Mouse (Mus musculus): ENCODE data around the gene Gja8. TPM values are rescaled to one million over a fixed set of nuclear protein-coding genes. Genes with fewer than 3 reads are reported as not detected.

Gene Gja8
- total RNA-seq (2021) = not detected
- long read RNA-seq, experiment 1 = 0 reads
- long read RNA-seq, experiment 2 = 0 reads

DNA sequence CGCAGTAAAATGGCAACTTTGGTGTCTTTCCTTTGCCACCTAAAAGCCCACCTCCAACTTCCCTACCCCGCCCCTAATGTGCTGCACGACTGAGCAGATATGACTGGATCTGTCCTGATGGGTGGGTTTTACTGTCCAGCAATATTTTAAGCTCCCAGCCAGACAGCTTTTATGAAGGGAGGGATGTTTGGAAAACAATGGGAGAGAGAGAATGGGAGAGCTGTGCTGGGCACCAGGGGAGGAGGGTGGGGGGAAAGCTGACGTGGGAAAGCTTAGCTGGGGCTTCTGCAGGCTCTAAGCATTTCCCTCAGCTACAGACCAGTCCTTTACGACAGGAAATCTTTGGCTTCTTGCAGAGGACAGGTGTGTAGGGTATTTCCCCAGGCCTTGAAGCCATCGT is at the start of gene Gja8:
Gene Gja8, minus strand, starts transcription at position 101 of the 400 bp plus-strand sequence.
- DNase-seq (ENCODE audit: low spot score in 2 of 2) = no peak
- intact Hi-C loops (cut with DNase I) = no loop called here

DNA sequence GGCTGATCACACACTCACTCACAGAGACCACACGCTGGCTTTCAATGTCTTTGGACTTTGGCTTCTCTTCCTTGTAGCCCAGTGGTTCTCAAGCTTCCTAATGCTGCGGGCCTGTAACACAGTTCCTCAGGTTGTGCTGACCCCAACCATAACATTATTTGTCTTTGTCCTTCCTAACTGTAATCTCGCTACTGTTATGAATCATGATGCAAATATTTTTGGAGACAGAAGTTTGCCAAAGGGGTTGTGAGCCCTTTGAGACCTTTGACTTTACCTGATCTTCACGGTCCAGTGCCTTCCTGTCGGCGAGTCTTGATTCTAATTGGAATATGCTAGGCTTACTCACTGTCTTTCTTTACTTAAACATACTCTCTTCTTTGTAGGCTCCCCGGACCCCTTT is 48.6 kb upstream of the Gja8 start:
- DNase-seq (ENCODE audit: low spot score in 2 of 2) = no peak
- intact Hi-C loops (cut with DNase I) = no loop called here

DNA sequence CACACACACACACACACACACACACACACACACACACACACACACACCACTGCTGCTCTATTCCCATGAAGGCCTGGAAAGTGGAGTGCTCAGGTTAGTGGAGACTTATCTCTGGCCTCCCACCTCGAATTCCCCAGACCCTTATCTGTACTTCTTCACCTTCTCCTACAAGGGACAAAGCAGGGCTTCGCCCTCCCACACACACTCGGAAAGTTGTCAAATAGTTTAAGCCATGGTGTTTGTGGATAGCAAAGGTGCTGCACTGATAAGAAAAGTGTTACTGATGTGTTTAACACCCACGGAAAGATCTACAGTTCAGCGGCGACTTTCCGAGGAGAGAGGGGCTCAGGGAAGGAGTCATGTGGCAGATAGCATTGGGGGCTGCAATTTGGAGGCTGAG is 45.2 kb upstream of the Gja8 start:
- DNase-seq (ENCODE audit: low spot score in 2 of 2) = no peak
- intact Hi-C loops (cut with DNase I) = no loop called here

DNA sequence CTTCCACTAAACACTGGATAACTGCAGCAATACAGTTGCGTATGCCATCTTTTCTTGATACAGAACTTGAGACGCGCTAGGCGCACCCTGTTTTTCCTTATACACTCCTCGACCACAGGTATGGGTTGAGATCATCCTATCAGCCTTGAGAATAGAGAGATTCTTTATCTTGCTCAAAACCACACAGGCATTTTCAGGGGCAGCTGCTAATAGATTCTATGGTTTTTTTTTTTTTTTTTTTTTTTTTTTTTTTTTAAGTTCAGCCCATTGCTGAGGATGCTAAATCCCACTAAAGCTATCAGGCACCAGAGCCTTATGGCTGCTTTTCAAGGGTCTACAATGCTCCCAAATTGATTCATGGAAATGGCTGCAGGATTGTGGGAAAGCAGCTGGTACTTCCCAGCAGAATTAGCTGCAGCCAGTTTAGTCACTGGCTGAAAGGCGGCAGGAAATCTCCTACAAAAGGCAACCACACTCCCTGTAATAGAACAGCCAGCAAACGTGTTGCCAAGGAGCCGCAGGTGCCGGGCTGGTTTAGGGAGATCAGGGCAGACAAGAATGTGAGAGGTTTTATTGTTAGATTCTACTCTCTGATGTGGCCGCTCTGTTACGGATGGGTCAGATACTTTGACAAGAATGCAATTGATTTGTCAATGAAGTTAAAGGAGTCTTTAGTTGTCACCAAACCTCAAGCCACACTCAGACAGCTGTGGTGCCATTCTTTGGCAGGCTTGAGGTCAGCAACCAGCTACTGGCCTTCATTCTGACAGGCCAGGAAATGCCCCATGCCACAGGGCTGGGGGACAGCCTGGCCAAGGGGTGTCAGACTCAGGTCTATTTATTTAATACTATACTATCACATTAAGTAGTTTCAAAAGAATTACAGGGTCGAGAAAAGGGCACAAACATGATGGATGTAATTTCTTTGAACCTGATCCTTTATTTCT is 37.5 kb upstream of the Gja8 start:
- peak in 1 of 2 experiments; percentile 26 for DNase-seq (ENCODE audit: low spot score in 2 of 2)
- intact Hi-C loops (cut with DNase I) = no loop called here

DNA sequence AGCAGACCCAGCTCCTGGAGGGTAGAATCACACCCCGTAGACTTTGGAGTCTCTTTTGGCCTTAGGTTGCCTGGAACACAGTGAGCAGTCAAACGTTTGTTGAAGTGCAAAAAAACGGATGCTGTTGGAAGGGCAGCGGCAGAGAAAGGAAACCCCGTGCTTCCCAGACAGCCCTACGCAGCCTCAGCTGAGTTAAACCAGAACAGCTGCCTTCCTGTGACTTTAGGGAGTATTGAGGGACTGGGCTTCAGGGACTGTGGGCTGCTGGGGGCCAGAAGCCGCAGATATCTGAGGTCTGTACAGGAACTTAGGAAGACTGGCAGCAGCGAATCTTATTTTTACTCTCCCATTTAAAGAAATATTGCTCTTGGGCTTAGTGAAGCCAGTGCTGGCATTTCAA is 34.8 kb upstream of the Gja8 start:
- no peak for DNase-seq (ENCODE audit: low spot score in 2 of 2)
- intact Hi-C loops (cut with DNase I) = no loop called here

DNA sequence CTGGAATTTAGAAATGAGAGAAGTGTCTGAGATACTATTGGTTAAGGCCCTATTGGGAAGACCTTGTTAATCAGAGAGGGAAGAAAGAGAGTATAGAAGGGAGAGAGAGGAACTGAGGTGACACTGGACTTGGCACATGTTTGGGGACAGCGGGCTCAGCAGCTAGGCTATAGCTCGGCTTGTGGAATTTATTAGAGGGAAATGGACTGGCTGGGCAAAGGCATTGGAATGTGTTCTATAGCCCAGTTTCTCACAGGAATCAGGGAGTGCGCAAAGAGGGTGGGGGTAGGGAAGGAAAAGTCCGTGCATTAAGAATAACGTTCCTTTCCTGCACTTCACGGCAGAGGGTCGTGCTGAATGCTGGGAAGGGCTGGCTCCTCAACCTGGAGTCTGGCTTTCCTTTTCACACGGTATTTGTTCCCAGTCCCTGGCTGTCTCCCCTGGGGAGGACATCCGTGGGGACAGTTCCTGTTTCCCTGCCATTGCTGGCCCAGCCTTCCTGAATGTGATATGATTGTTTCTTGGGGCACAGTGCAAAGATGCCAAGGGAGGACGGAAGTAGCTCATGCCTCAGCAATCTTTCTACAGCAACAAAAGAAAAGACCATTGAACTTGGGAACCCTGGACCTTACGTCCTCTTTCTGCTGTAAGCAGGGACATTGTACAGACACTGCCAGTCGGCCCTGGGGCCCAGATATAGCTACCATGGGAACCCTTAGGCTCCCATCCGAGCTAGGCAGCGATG is 27.8 kb upstream of the Gja8 start:
- intact Hi-C loops (cut with DNase I) = no loop called here
- DNase-seq (ENCODE audit: low spot score in 2 of 2) = no peak

DNA sequence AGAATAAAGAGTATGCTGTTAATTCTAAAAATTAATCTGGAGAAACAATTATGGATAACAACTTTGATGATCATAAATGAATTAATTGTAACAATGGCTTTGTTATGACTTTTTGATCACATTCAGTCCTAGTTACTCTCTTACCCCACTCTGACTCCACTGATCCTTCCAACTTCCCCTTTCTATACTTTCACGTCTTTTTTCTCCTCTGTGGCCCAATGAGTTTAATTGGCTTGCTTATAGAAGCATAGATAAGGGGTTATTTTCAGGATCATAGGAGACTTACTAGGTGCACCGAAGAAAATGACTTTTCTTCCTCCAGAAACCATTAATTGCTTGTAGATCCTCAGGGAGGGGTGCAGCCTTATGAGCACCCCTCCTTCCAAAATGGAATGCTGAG is 16.9 kb upstream of the Gja8 start:
- no peak for DNase-seq (ENCODE audit: low spot score in 2 of 2)
- intact Hi-C loops (cut with DNase I) = no loop called here

DNA sequence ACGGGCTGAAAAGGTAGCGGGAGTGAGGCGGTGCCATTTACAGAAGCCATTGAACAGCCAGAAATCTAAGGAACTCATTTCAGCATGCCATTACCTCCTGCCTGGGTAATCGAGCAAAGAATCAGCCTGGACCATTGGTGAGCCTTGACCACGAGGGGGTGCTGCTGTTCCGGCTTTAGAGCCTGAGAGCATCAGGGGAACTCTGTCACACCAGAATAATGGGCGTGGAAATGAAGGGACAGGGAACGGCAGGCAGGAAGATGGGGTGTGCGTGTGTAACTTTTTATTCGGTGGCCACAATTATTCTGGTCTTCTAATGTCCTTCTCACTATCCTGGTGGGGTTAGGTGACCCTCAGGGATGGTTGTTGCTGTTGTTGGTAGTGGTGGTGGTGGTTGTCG is 12.9 kb upstream of the Gja8 start:
- intact Hi-C loops (cut with DNase I) = loop anchor here (5.0 kb wide), 2 partner anchors 139 to 399 kb away; no protein-coding TSS in a partner anchor
- DNase-seq (ENCODE audit: low spot score in 2 of 2) = peak; percentile 92

DNA sequence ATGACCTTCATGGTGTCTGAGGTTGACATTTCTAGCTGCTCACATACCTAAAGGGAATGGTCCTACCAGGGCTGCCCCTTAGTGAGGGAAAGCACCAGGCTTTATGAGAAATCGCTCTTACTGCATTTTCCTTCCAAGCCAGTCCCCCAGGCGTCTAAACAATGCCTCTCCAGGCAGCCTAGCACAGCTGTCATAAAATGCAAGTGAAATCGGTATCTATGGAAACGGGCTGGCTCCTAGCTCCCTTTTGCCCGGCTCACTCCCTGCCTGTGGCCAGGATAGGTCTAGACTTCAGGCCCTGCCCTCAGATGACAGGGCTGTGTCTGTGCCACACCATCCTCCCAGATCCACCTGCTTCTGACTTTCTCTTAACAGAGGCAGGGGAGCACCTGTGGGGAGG is 11.8 kb upstream of the Gja8 start:
- peak; percentile 21 to 37 for DNase-seq (ENCODE audit: low spot score in 2 of 2)
- intact Hi-C loops (cut with DNase I) = loop anchor here (2.0 to 5.0 kb wide), 3 partner anchors 140 to 647 kb away; no protein-coding TSS in a partner anchor

DNA sequence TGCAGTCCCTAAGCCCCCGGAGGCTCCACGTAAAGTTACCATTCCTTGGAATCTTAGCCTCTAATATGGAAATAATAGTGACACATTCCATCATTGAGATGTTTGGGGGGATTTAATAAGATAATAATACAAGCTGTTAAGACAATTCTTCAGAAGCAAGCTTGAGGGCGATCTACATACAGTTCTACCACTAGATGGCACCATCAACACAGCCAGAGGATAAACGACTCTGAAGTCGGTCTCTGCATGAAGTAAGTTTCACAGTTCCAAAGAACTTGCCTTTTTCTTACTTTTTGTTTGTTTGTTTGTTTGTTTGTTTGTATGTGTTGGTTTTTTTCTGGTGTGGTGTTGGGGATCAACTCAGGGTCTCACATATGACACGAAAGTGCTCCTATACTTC is 10.4 kb upstream of the Gja8 start:
- peak; percentile 44 to 53 for DNase-seq (ENCODE audit: low spot score in 2 of 2)
- intact Hi-C loops (cut with DNase I) = loop anchor here (1.0 to 5.0 kb wide), 4 partner anchors 141 to 649 kb away; no protein-coding TSS in a partner anchor

DNA sequence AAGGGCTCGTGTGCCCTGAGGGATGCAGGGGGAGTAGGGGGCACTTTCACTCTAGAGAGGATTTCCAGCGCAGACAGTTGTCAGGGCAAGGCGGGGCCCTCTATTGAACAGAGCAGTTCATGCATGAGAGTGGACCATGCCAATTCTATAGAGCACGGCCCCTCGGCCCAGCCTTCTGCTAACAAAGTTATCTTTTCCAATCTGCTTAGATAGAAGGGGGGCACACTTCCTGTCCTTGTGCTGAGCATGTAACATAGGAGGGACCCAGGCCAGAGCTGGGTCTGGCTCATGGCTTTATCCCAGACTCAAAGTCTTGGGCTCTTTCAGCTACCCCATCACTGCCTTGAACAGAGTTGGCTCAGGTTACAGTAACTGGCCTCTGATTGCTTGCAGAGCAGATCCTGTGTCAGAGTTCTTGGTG is 5.5 kb upstream of the Gja8 start:
- DNase-seq (ENCODE audit: low spot score in 2 of 2) = no peak
- intact Hi-C loops (cut with DNase I) = no loop called here

DNA sequence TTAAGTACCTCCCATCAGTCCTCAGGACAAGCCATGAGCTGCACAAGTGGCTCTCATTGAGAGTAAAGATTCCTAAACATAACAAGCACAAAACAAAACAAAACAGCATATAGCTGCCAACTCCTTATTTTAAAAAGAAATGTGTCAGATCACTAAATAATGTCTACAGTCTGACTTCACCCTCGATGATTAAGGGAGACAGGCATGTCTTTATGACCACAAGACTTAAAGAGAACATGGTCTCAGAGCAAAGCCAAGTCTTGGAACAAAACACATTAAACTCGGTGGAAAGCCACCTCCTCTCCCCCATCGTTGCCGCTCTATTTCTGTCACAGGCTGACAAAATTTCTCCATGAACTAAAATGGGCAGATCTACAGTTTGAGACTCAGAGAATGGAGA is 1.2 kb downstream of the Gja8 start:
- DNase-seq (ENCODE audit: low spot score in 2 of 2) = no peak
- intact Hi-C loops (cut with DNase I) = no loop called here

DNA sequence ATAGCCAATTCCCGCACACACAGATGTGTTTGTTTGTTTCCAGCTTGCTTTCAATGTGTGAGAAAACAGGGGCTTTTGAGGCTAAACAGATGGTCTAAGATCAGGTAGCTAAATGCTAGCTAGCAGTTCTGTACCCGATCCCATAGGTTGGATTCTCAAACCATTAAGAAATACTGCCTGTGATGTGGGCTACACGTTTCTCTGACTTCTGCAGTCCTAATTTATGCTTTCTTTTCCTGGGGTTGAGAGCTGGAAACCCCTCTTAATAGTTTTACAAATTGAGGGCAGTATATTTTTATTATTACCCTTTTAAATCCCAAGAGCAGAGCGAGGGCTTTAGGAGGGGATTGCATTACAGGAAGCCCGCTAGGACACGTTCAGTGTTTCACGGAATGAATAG is 4.8 kb downstream of the Gja8 start:
- intact Hi-C loops (cut with DNase I) = no loop called here
- no peak for DNase-seq (ENCODE audit: low spot score in 2 of 2)

DNA sequence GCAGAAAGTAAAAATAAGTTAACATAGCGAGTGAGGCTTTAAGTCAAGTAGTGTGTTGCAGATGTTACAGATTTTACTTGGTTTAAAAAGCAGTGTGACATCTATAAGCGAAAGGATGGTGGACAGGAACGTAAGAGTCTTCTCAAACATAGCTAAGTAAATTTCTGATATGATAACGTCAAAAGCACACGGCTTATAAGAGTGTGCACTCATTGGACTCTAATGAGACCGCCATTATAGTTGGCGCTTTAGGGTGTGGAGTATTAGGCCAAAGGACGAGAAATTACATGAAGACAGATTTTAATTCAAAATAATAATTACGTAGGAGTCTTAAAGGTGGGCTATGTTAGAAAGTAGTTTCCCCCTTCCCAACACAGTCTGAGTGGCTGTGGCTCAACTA is 20.2 kb downstream of the Gja8 start:
- DNase-seq (ENCODE audit: low spot score in 2 of 2) = no peak
- intact Hi-C loops (cut with DNase I) = no loop called here

DNA sequence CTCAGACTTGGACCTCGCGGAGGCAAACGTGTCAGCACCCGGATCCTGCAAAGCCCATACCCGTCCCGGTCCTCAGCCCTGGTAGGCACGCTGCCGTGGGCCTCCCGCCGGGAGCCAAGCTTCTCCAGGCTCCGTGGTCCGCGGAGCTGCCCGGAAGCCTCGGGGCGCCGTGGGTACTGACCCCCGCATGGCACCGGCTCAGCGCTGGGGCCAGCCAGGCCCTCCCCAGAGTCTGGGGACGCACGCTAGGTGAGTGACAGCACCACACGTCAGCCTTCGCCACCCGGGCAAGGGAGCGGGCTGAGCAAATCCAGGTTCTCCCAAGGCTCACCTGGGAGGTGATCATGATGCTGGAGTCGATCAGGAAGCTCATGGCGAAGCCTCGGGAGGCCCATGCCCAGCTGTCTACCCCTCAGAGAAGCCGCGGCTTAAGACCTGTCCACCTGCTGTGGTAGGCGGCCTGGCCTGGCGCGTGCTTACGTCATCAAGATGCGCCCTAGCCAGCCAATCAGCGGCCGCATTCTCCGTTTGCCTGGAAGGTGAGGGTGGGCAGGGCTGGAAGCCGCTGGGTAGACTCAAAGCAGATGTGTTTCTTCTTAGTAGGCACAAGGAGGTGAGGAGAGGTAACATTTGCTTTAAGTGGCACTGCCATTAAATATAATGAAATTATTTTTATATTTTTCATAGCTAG is 20.8 kb downstream of the Gja8 start, which contains the start of gene Gpr89:
Gene Gpr89, minus strand, starts transcription at position 496 of the 691 bp plus-strand sequence.
- peak; percentile 93 to 96 for DNase-seq (ENCODE audit: low spot score in 2 of 2)
- intact Hi-C loops (cut with DNase I) = no loop called here

DNA sequence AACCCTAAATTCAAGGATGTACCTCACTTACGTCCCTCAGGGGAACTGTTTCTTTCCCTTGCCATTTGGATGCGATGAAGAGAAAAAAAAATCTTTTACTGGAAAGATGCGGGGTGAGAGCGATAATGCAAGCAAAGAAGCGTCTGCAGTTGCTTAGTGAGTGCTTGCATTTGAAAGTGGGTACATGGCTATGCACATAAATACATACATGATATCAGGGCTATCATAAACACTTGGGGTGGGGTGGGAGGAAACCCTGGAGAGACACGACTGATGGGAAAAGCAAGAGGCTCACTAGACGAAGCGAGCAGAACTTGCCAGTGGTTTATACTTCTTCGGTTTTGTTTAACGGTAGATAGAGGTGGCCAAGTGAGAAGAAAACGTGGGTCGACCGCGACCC is 21.4 kb downstream of the Gja8 start, which contains the start of gene Gja5:
Gene Gja5, plus strand, starts transcription at position 301 of the 400 bp plus-strand sequence.
- peak in 1 of 2 experiments; percentile 29 for DNase-seq (ENCODE audit: low spot score in 2 of 2)
- intact Hi-C loops (cut with DNase I) = no loop called here

DNA sequence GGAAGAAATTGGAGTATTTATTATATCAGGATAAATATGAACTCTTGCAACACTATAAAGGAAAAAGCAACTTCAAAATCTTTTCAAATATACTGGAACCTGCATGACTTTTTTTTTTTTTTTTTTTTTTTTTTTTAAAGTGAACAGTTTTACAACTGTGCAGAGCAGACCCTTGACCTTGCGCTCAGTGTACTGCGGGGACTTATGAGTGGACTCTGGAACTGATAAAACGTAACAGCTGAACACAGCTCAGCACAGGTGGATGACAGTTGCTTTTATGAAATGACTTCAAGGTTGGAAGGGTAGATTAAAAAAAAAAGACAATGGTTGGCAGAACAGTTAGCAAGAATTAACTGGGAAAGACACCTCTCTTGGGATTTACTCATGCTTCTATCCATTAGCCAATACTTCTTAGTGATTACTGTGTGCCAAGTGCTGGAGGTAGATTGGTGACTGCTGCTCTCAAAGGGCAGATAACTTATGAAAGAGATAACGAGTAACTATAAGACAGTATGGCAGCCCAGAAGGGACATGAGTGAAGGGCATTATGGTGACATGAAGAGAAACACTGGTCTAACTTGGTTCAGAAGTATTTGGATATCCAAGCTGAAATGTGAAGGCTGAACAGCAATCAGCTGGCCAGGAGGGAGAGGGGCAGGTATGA is 23.4 kb downstream of the Gja8 start:
- intact Hi-C loops (cut with DNase I) = no loop called here
- DNase-seq (ENCODE audit: low spot score in 2 of 2) = no peak

DNA sequence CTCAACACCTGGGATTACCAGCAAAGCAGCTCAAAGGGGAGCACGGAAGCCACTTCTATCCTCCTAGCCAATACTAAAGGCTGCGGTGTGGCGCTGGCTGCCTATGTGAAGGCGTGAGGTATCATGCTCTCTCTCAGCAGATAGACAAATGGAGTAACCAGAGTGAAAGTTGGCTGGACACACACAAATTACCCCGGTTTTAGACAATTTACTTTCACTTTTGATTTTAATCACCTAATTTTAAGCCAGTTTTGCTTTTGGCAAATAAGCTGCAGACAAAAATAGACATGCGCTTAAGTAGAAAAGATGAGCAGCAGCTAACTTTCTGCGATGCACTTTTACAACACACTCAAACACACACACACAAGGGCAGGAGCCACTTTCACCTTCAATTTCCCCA is 42.1 kb downstream of the Gja8 start:
- no peak for DNase-seq (ENCODE audit: low spot score in 2 of 2)
- intact Hi-C loops (cut with DNase I) = no loop called here

All from left cerebral cortex, postnatal 14 days (tissue).